Mouse (Mus musculus) CD4-positive naive resting alpha-beta T cell, adult 76 days (primary cell): Measurements from ENCODE around the gene Mtx1. TPM values are rescaled to one million over a fixed set of nuclear protein-coding genes. Genes with fewer than 3 reads are reported as not detected.

Experiments used
- total RNA-seq: library from RNA; stranded (reverse); gene quantifications from one replicate; pipeline ENCODE4 v1.2.4, GENCODE M21; 2023

The Mtx1 gene
- total RNA-seq = 175 TPM

GRCm38 (mm10) chr3:89226900-89227299, at the start of gene Mtx1:
Gene Mtx1 (minus strand): TSS chr3:89227088.

DNA sequence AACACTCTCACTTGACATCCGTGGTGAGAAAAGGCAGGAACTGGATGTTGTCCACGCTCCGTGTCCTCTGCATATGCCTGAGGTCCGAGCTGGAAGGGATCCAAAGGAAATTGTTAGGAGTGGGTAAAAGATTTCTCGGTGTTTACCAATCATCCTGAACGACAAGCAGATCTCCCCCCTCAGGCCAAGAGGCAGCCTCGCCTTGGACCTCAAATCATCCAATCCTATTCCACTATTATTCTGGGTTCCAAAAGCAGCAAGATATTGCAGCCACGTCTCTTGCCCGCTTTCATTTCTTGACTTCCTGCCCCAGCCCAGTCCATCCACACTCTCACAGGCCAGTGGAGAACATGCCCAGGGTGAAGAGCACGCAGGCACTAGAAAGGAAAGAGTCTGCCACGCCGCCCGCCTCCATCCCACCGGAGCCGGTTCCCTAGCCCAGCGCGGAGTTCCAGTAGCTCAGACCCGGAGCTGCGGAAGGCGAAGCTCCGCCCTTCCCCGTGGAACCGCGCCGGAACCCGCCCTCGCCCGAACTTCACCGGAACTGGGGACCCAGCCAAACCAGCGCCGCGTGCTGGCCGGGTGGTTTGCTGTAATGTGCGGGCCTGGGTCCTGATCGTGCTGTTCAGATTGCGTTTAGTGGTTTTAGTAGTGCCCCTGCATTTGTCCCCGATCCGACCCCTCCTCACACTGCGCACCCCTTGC, 43.3 kb upstream of the Mtx1 start, which contains the start of gene Slc50a1:
Gene Slc50a1 (minus strand): TSS at position 520 of the 705 bp plus-strand sequence.

GRCm38 (mm10) chr3:89259076-89259475, 32.2 kb upstream of the Mtx1 start, which contains the start of gene Dpm3:
Gene Dpm3 (plus strand): TSS chr3:89259358.

GRCm38 (mm10) chr3:89246261-89247100, 19.6 kb upstream of the Mtx1 start, which contains the start of gene Trim46:
Gene Trim46 (minus strand): TSS chr3:89246309.

DNA sequence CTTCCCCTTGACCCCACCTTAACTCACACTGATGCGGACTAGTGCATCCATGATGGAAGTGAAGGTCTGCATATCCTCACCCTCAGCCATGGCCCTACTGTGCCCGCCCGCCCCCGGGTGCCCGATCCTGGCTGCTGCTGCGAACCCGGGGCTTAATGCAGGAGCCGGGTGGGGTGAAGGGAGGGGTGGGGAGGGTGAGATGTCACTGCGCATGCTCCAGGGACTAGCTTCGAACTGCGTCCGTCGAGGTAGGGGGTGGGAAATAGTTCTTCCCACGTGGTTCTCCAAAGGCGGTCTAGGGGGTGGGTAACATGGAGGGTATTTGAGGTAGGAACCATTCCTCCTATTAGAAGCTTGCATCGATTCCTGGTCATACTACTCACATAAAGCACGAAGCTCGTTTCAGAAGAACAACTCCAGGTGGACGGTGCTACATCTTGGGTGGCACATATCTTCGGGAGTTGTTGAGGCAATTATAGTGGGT, 18.8 kb upstream of the Mtx1 start, which contains the start of gene Krtcap2:
Gene Krtcap2 (plus strand): TSS at position 279 of the 484 bp plus-strand sequence.

GRCm38 (mm10) chr3:89228836-89229235, 1.9 kb upstream of the Mtx1 start, which contains the start of gene Muc1:
Gene Muc1 (plus strand): TSS chr3:89229057.

GRCm38 (mm10) chr3:89214681-89215411, 12.0 kb downstream of the Mtx1 start, which contains the start of gene Thbs3:
Gene Thbs3 (plus strand): TSS chr3:89215180.

DNA sequence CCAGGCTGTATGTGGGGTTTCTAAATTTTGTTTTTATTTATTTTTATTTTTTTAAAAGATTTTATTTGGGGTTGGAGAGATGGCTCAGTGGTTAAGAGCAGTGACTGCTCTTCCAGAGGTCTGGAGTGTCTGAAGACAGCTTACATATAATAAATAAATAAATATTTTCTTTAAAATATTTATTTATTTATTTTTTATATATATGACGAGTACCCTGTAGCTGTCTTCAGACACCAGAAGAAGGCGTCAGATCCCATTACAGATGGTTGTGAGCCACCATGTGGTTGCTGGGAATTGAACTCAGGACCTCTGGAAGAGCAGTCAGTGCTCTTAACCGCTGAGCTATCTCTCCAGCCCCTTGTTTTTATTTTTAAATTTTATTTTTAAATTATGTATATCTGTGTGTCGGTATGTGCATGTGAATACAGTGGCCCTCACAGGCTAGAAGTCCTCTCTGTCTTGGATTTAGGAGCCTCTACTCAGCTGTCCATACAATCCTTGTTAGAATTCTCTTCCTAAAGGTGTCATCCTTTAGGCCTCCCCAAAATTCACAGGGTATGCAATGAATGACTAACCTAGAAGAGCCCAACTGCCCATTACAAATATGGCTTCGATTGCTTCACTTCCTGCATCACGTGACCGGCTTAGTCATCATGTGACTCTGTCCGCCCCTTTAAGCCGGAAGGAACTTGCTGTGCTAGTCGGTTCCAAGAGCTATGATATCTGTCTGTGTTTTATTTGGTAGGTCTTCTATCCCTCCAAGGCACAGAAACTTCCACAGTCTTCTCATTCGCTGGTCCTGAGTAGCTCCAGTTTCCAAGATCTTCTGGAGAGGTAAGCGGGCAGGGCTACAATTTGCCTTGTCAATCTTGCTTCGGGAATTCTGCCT, 24.4 kb downstream of the Mtx1 start, which contains the start of gene Gba:
Gene Gba (plus strand): TSS at position 676 of the 889 bp plus-strand sequence.

GRCm38 (mm10) chr3:89183058-89183958, 43.6 kb downstream of the Mtx1 start, which contains the start of gene Fam189b:
Gene Fam189b (plus strand): TSS chr3:89183143.

DNA sequence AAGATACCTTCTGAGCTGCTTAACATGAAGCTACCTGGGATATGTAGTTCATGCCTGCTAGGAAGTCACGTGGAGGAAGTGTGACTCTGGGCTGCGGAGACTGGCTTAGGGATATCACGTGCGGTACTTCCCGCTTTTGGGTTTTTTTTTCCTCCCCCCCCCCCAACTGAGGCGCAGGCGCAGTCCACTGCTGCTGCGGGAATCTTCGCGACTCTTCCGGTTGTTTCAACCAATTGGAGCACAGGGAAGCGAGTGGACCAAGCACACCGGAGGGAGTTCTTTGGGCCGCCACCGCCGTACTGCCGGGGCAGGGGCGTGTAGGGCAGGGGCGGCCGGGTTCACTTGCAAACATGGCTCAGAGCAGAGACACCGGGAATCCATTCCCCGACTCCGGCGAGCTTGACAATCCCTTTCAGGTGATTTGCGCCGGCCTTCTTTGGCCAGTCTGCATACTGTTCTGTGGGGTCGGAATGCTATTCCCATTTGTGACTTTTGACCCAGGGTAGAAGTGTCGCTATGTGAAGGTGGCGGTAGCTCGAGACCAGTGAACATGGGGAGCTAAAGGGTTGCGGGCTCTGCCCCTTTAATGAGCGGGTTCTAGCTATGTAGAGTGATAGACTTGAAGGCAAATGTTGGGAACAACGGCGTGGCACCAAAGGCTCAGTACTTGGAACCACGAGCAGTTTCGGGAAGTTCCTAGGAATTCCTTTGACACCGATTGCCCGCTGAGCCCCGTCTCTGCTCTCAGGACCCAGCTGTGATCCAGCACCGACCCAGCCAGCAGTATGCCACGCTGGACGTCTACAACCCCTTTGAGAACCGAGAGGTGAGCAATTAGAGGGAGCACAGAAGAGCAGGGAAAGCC, 49.4 kb downstream of the Mtx1 start, which contains the start of gene Scamp3:
Gene Scamp3 (plus strand): TSS at position 232 of the 865 bp plus-strand sequence.

DNA sequence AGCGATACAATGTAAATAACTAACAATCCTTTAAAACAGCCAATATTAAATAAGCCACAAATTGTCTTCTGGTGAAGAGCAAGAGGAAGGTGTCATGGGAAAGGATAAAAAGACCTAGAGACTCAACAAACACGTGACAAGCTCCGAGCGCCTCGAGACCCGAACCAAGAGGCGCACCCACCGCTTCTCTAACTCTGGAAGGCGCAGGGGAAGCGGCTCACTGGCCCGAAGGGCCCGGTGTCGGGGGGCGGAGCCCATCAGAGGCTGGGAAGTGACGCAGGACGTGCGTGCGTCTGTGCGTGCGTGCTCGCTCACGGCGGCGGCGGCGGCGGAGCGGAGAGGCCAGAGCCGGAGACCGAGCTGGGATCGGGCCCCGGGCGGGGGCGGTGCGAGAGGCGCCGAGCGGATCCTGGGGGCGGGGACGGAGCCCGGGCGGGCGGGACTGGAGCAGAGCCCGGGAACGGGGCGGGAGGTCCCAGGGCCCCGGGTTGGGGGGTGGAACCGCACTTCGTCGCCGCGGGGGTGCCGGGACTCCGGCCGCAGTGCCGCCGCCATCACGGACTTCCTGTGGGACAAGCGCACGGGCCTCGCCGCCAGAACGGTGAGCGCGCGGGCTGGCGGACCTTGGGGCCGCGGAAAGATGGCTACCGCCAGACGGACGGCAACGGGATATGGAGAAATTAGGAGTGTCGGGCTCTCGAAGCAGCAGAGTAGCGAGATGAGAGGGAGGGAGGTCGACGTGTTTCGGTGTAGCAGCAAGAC, 62.2 kb downstream of the Mtx1 start, which contains the start of gene Clk2:
Gene Clk2 (plus strand): TSS at position 290 of the 762 bp plus-strand sequence.

GRCm38 (mm10) chr3:89159616-89160344, 67.1 kb downstream of the Mtx1 start, which contains the start of gene Hcn3:
Gene Hcn3 (minus strand): TSS chr3:89160196.

Other genes starting within 250 kb of the Mtx1 start
- gene Rusc1, start 133.8 kb downstream of the Mtx1 start, total RNA-seq = 69.6 TPM
- gene Gm43738, start 126.0 kb downstream of the Mtx1 start, total RNA-seq = not detected
- gene Fdps, start 125.1 kb downstream of the Mtx1 start, total RNA-seq = 35.4 TPM
- gene Pklr, start 90.9 kb downstream of the Mtx1 start, total RNA-seq = 0.21 TPM
- gene Hcn3, start 66.9 kb downstream of the Mtx1 start, total RNA-seq = 5.2 TPM
- 110 TPM for gene Clk2, start 62.3 kb downstream of the Mtx1 start, total RNA-seq
- gene Scamp3, start 49.6 kb downstream of the Mtx1 start, total RNA-seq = 129 TPM
- 104 TPM for gene Fam189b, start 43.9 kb downstream of the Mtx1 start, total RNA-seq
- gene Gba, start 24.2 kb downstream of the Mtx1 start, total RNA-seq = 60.6 TPM
- gene Thbs3, start 11.9 kb downstream of the Mtx1 start, total RNA-seq = 6.9 TPM
- 1.5 TPM for gene Muc1, start 2.0 kb upstream of the Mtx1 start, total RNA-seq
- 91.1 TPM for gene Krtcap2, start 18.9 kb upstream of the Mtx1 start, total RNA-seq
- 1.6 TPM for gene Trim46, start 19.2 kb upstream of the Mtx1 start, total RNA-seq
- gene Dpm3, start 32.3 kb upstream of the Mtx1 start, total RNA-seq = 47.1 TPM
- gene Slc50a1, start 43.5 kb upstream of the Mtx1 start, total RNA-seq = 90.8 TPM
- gene Efna1, start 54.1 kb upstream of the Mtx1 start, total RNA-seq = not detected
- gene Efna3, start 95.9 kb upstream of the Mtx1 start, total RNA-seq = not detected
- gene Efna4, start 110.9 kb upstream of the Mtx1 start, total RNA-seq = 0.70 TPM
- 14.3 TPM for gene Adam15, start 122.9 kb upstream of the Mtx1 start, total RNA-seq
- gene Dcst2, start 134.9 kb upstream of the Mtx1 start, total RNA-seq = 0.23 TPM
- gene Dcst1, start 138.2 kb upstream of the Mtx1 start, total RNA-seq = not detected
- 78.1 TPM for gene Zbtb7b, start 167.7 kb upstream of the Mtx1 start, total RNA-seq
- not detected for gene Lenep, start 175.7 kb upstream of the Mtx1 start, total RNA-seq
- gene Flad1, start 184.8 kb upstream of the Mtx1 start, total RNA-seq = 21.0 TPM
- 3.7 TPM for gene Cks1b, start 191.3 kb upstream of the Mtx1 start, total RNA-seq
- 96.1 TPM for gene Shc1, start 191.4 kb upstream of the Mtx1 start, total RNA-seq
- gene Pygo2, start 203.1 kb upstream of the Mtx1 start, total RNA-seq = 39.8 TPM
- gene Pbxip1, start 209.6 kb upstream of the Mtx1 start, total RNA-seq = 95.0 TPM
- gene Pmvk, start 227.5 kb upstream of the Mtx1 start, total RNA-seq = 10.0 TPM